Mouse (Mus musculus) liver, postnatal 0 days (tissue): ENCODE measurements around the gene Bri3bp.

Experiments used
- CTCF ChIP-seq: sonication (generic); IDR thresholded peaks from 2 replicates; pipeline ENCODE4 v1.5.1; 2016; ENCODE audit warnings: antibody characterized with exemption, low read depth
- EP300 ChIP-seq: IDR thresholded peaks from 2 replicates; pipeline ENCODE4 v1.6.1; 2016; ENCODE audit warnings: antibody characterized with exemption, low read depth, mild to moderate bottlenecking

- TF ChIP-seq CTCF (peak; percentile 75), EP300 (no peak)
Observed at GRCm38 (mm10) chr5:125497821-125498600, 56.6 kb downstream of the Bri3bp start.
